Mouse (Mus musculus): Measurements from ENCODE around the gene Epb41.

The Epb41 gene

GRCm38 (mm10) chr4:132074933-132075769 is at the start of gene Epb41:
TSS of gene Epb41 (minus strand) at chr4:132075321.
- peak; percentile 99 for DNase-seq (ENCODE audit: low read depth, low spot score)

DNA sequence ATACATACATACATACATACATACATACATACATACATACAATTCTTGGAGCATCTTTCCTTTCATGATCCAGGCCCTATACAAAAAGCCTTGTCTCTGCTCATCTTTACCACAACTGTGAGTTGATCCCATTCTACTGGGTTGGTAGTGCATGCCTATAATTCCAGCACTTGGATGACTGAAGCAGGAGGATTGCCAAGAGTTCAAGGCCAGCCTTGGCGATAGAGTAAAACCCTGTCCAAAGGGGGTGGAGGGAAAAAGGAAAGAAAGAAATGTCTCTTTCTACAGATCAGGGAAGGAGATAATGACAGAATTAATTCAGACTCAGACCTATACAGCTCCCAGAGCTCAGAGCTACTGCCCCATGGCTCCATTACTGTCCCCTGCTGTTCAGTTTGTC is 48.0 kb upstream of the Epb41 start:
- no peak for DNase-seq (ENCODE audit: low read depth, low spot score)

GRCm38 (mm10) chr4:132121674-132122073 is 46.6 kb upstream of the Epb41 start:
- peak; percentile 37 for DNase-seq (ENCODE audit: low read depth, low spot score)

- no peak for DNase-seq (ENCODE audit: low read depth, low spot score)
Observed at GRCm38 (mm10) chr4:132119566-132119965, 44.4 kb upstream of the Epb41 start.

DNA sequence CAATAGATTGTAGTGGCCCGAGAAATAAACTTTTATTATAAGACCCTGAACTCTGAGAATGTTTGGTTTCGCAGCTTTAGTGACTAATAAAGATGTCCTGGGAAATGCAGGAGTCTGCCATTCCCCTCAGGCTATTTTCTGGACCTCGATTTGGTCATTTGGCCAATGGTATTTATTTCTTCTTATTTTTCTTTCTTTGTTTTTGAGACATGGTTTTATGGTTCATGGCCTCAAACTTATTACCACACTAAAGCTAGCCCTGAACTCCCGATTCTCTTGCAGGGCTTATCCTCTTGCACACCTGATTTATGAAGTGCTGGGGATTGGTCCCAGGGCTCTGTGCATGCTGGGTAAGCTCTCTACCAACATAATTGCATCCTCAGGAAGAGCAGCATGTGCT is 41.2 kb upstream of the Epb41 start:
- DNase-seq (ENCODE audit: low read depth, low spot score), result no peak

DNA sequence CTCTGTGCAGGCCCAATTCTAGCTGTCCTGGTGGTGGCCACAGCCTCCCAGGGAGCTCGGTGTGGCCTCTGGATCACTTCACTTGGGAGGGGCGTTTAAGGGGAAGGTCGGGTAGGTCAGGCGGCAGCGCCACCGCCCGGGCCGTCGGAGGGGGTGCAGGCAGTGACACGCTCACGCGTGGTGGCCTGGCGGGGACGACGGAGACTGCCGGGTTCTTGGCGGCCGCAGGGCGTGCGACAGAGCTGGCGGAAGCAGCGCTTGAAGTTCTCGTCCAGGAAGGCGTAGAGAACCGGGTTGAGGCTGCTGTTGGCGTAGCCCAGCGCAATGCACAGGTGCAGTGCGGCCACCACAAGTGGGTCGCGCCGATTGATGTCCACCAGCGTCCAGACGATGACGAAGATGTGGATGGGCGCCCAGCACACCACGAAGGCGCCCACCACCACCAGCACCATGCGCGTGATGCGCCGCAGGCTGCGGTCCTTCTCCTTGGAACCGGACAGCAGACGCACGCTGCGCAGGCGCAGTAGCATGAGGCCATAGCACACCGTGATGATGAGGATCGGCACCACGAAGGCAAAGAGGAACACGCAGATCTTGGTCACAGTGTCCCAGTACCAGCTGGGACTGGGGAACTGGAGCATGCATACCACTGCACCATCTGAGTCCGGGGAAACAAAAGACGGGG is 38.4 kb upstream of the Epb41 start:
- DNase-seq (ENCODE audit: low read depth, low spot score), result no peak

DNA sequence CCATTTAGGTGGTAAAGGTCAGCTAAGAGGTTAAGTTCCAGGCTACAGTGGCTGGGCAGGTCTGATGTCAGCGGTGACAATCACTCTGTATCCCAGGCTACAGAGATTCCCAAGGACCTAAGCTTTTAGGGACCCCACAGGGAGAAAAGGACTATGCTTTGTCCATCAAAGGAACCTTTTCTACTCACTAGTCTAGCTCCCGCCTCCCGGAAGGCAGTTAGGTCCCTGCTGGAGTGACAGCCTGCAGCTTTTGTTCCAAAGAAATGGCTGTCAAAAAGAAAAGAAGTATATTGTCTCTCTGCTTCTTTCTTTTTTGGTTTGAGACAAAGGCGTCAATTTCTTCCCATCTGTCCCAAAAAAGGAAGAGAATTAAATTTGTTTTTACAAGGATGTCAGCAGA is 36.1 kb upstream of the Epb41 start:
- no peak for DNase-seq (ENCODE audit: low read depth, low spot score)

DNA sequence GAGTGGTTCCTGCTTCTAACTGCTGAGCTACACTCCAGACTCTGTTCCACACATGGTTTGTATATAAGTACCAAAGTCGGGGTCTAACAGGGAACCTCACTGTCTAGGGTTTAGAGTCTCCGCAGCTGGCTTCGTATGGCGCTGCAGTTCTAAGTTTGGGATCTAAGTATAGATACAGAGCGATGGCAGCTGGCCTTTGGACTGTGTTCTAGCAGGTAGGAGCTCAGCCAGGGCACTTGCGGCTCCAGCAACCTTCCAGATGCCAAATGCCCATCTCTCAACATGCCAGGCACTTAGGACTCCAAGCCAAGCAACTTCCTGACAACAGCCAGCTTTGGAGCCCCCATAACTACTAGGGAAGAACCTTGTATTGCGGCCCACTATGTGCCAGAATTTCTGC is 33.1 kb upstream of the Epb41 start:
- no peak for DNase-seq (ENCODE audit: low read depth, low spot score)

GRCm38 (mm10) chr4:132101152-132101551 is 26.0 kb upstream of the Epb41 start:
- peak; percentile 17 for DNase-seq (ENCODE audit: low read depth, low spot score)

- no peak for DNase-seq (ENCODE audit: low read depth, low spot score)
Observed at GRCm38 (mm10) chr4:132099548-132099947, 24.4 kb upstream of the Epb41 start.

DNA sequence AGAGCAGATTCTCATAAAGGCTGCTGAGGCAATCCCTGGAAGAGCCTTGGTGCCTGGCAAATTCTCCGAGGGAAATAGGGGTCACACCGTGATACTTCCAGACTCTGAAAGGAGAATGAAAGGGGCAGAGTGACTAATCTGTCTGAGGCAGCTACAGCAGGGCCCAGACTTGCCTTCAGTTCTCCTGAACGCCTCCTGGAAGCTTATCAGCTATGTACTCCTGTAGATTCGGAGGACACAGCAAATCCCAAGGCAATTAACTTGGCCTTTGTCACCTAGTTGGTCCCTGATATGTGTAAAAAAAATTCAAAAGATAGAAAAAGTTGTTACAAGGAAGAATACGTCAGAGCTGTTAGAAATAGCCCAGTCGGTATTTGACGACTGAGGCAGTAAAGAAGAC is 19.9 kb upstream of the Epb41 start:
- DNase-seq (ENCODE audit: low read depth, low spot score), result no peak

GRCm38 (mm10) chr4:132093928-132094327 is 18.8 kb upstream of the Epb41 start:
- DNase-seq (ENCODE audit: low read depth, low spot score), result no peak

- DNase-seq (ENCODE audit: low read depth, low spot score), result no peak
Observed at GRCm38 (mm10) chr4:132093136-132093535, 18.0 kb upstream of the Epb41 start.

DNA sequence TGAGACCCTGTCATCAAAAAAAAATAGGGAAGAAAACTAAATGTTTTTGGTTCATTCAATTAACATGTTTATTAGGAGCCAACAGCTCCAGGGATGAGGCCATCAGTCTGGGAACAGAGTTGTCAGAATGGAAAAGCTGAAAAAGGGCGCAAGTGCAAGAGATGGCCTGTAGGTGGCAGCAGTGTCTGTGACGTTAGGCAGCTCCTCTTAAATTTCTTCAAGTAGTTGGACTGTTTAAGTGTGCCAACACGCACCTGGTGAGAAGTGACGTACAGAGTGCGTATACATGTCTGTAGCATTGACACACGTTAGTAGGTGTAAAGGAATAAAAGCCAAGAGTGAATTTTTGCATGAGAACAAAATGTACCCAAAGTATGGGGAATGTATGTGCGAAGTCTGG is 13.8 kb upstream of the Epb41 start:
- peak; percentile 67 for DNase-seq (ENCODE audit: low read depth, low spot score)

GRCm38 (mm10) chr4:132085114-132085513 is 10.0 kb upstream of the Epb41 start:
- DNase-seq (ENCODE audit: low read depth, low spot score), result peak; percentile 30

DNA sequence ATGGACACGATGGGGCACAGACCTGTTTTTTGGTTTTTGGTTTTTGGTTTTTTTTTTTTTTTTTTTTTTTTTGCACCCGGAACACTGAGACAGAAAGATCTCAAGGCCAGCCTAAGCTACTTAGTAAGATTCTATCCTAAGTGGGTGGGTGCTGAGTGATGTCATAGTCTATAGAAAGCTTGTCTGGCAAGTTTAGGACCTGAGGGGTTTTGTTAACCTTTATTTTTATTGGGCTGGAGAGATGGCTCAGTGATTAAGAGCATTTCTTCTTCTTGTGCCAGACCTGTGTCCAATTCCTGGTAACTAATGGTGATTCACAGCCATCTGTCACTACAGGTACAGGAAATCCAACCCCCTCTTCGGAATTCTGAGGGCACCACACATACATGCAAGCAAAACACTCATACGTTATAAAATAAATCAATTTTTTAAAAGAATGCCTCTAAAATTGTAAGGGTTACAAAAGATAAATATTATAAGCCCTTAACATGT is 5.4 kb upstream of the Epb41 start:
- DNase-seq (ENCODE audit: low read depth, low spot score), result no peak

- peak; percentile 75 for DNase-seq (ENCODE audit: low read depth, low spot score)
Observed at GRCm38 (mm10) chr4:132079555-132080275, 4.6 kb upstream of the Epb41 start.

- DNase-seq (ENCODE audit: low read depth, low spot score), result no peak
Observed at GRCm38 (mm10) chr4:132078296-132078714, 3.2 kb upstream of the Epb41 start.

DNA sequence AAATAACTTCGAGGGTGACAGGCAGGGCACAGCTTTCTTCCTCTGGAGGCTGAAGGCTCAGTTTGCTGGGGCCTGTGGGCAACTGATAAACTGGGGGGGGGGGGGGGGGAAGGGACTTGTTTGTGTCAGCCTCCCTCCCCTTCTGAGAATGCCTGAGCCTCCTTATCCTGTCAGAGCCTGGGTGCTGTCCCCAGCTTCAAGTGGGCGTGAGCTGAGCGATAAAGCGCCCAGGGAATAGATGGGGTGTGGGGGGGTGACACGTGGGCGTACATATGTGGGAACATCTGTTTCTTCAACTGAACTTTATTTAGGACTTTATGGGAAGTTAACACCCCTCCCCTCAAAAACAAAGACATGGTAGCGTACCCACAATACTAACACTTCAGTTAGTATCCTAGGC is 2.3 kb upstream of the Epb41 start:
- no peak for DNase-seq (ENCODE audit: low read depth, low spot score)

GRCm38 (mm10) chr4:132076480-132077405 is 1.6 kb upstream of the Epb41 start:
- DNase-seq (ENCODE audit: low read depth, low spot score), result no peak

DNA sequence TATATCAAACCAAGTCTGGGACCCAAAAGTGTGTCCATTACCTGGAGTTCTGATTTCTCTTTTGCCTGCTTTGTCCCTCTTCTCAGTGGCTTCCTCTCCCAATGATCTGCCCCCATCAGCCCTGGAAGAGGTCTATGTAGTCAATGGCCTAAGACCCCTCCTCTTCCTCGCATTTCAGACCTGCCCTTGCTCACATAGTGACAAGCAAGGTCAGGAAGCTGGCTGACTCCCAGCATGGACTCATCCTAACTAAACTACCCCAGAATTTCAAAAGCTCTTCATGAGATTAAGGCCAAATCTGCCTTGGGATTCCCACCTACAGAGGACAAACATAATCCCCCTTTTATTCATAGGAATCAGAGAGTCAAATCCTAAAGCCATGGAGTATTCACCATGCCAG is 675 bp upstream of the Epb41 start:
- no peak for DNase-seq (ENCODE audit: low read depth, low spot score)

Measured in A20 (cell line).